Mouse (Mus musculus) hindbrain, embryonic 14.5 days (tissue): ENCODE results near the gene Bsn. TPM values are rescaled to one million over a fixed set of nuclear protein-coding genes. Genes with fewer than 3 reads are reported as not detected.

ENCODE experiments used
- ATAC-seq: fragments of 200-750 bp; cut with Nextera tagmentation; 2 replicates; pipeline ENCODE4 v1.8.0; 2017; ENCODE audit warnings: moderate number of reproducible peaks, mild to moderate bottlenecking, moderate TSS enrichment, moderate library complexity; ENCODE audit not compliant: low FRiP score
- DNase-seq: peaks from one replicate; pipeline ENCODE4 v3.0.0-alpha.2; 2015; ENCODE audit warnings: low spot score
- H3K27ac ChIP-seq: fragments of 300-500 bp; sonication (generic); 2 replicates; pipeline ENCODE4 v1.5.1; 2014; ENCODE audit warnings: mild to moderate bottlenecking, moderate library complexity
- H3K27me3 ChIP-seq: fragments of 300-500 bp; sonication (generic); 2 replicates; pipeline ENCODE4 v1.6.1; 2014; ENCODE audit warnings: mild to moderate bottlenecking, low read length, mixed read lengths; ENCODE audit not compliant: control insufficient read depth, insufficient read depth
- H3K36me3 ChIP-seq: fragments of 300-500 bp; sonication (generic); replicated peaks from 2 replicates; pipeline ENCODE4 v1.6.1; 2014; ENCODE audit not compliant: control insufficient read depth, insufficient read depth
- H3K4me1 ChIP-seq: fragments of 300-500 bp; sonication (generic); replicated peaks from 2 replicates; pipeline ENCODE4 v1.6.1; 2014; ENCODE audit warnings: antibody characterized with exemption, low read length, mixed read lengths; ENCODE audit not compliant: control insufficient read depth, insufficient read depth
- H3K4me2 ChIP-seq: fragments of 300-500 bp; sonication (generic); replicated peaks from 2 replicates; pipeline ENCODE4 v1.6.1; 2014; ENCODE audit warnings: mild to moderate bottlenecking, moderate library complexity
- H3K4me3 ChIP-seq: fragments of 300-500 bp; sonication (generic); replicated peaks from 2 replicates; pipeline ENCODE4 v1.5.1; 2014; ENCODE audit warnings: mild to moderate bottlenecking, low read length
- H3K9ac ChIP-seq: fragments of 300-500 bp; sonication (generic); 2 replicates; pipeline ENCODE4 v1.6.1; 2014
- H3K9me3 ChIP-seq: fragments of 300-500 bp; sonication (generic); 2 replicates; pipeline ENCODE4 v1.6.1; 2016; ENCODE audit warnings: low read length; ENCODE audit not compliant: control insufficient read depth
- WGBS: fragments of 180-500 bp; shearing (Covaris S2); extraction: QIAGEN DNeasy Blood & Tissue Kit; methylation state at CpG from one replicate; pipeline ENCODE4 v1.1.7; 2014; 5-methylcytosine and 5-hydroxymethylcytosine counted together
- microRNA-seq: library from miRNA; unstranded; fragments of <30 nt; microRNA quantifications from one replicate; pipeline ENCODE4, GENCODE M21; 2016
- polyA plus RNA-seq: library from polyadenylated mRNA; unstranded; fragments of >200 nt; fragmentation: Nextera tagmentation; extraction: Ambion mirVana; gene quantifications from 2 replicates; pipeline ENCODE4 v1.2.1, GENCODE M21; 2014

The Bsn gene
- polyA plus RNA-seq, 1 experiment from 2014 or later: 15.4 TPM

GRCm38 (mm10) chr9:108046582-108046981 lies 143.6 kb downstream of the Bsn start:
- ATAC-seq (no peak), DNase-seq (no peak)
- peaks cover 60% of the 10 kb centered on the region for H3K36me3 ChIP-seq

More at GRCm38 (mm10) chr9:108046582-108046981, 143.6 kb downstream of the Bsn start:
- no peak overlapping the region for H3K27ac ChIP-seq
- H3K4me1 ChIP-seq: peaks cover 8% of the 10 kb centered on the region
- H3K4me2 ChIP-seq: no peak overlapping the region
- no peaks in the 10 kb centered on the region for H3K27me3 ChIP-seq
- no peak overlapping the region for H3K4me3 ChIP-seq
- no peak overlapping the region for H3K9ac ChIP-seq
- WGBS: 88% methylated on average over 4 of the region's 4 CpGs
- no peaks in the 10 kb centered on the region for H3K9me3 ChIP-seq

Small RNAs within 50 kb of the gene (microRNA-seq; reads per million reads assigned to microRNA genes)
- gene Gm47303: not detected
- gene Mir7088: not detected

Other genes with a start within 250 kb of the Bsn start
- 8.4 and 8.6 TPM in 2 replicates for gene Traip, start 240.2 kb downstream of the Bsn start, polyA plus RNA-seq
- 5.5 and 8.7 TPM in 2 replicates for gene Uba7, start 214.9 kb downstream of the Bsn start, polyA plus RNA-seq
- 1.2 and 1.3 TPM in 2 replicates for gene Gm20661, start 207.3 kb downstream of the Bsn start, polyA plus RNA-seq
- gene Inka1, start 204.5 kb downstream of the Bsn start, polyA plus RNA-seq: 16.3 and 18.1 TPM in 2 replicates
- 2.2 and 3.4 TPM in 2 replicates for gene Cdhr4, start 197.9 kb downstream of the Bsn start, polyA plus RNA-seq
- 0.68 TPM in 1 of 2 replicates, not detected in the other for gene Gm20662, start 194.0 kb downstream of the Bsn start, polyA plus RNA-seq
- 55.4 and 60.7 TPM in 2 replicates for gene Ip6k1, start 187.9 kb downstream of the Bsn start, polyA plus RNA-seq
- 17.7 and 18.2 TPM in 2 replicates for gene Gmppb, start 141.1 kb downstream of the Bsn start, polyA plus RNA-seq
- gene Amigo3, start 137.2 kb downstream of the Bsn start, polyA plus RNA-seq: 2.4 and 2.9 TPM in 2 replicates
- gene Mst1, start 109.9 kb downstream of the Bsn start, polyA plus RNA-seq: not detected in 2 replicates
- gene Rnf123, start 107.0 kb downstream of the Bsn start, polyA plus RNA-seq: 49.9 and 50.9 TPM in 2 replicates
- gene Apeh, start 95.8 kb downstream of the Bsn start, polyA plus RNA-seq: 44.8 and 48.7 TPM in 2 replicates
- 76.7 and 83.0 TPM in 2 replicates for gene Dag1, start 73.6 kb upstream of the Bsn start, polyA plus RNA-seq
- 136 and 137 TPM in 2 replicates for gene Nicn1, start 100.0 kb upstream of the Bsn start, polyA plus RNA-seq
- 18.6 and 24.4 TPM in 2 replicates for gene Amt, start 106.5 kb upstream of the Bsn start, polyA plus RNA-seq
- 206 and 214 TPM in 2 replicates for gene Rhoa, start 115.7 kb upstream of the Bsn start, polyA plus RNA-seq
- 49.5 and 59.9 TPM in 2 replicates for gene Tcta, start 115.8 kb upstream of the Bsn start, polyA plus RNA-seq
- gene Gpx1, start 148.5 kb upstream of the Bsn start, polyA plus RNA-seq: 462 and 488 TPM in 2 replicates
- gene Usp4, start 157.5 kb upstream of the Bsn start, polyA plus RNA-seq: 127 TPM in 2 replicates
- 1.7 and 2.2 TPM in 2 replicates for gene 1700102P08Rik, start 202.4 kb upstream of the Bsn start, polyA plus RNA-seq
- gene Ccdc36, start 238.1 kb upstream of the Bsn start, polyA plus RNA-seq: 1.6 TPM in 2 replicates
- not detected in 2 replicates for gene BC048562, start 246.1 kb upstream of the Bsn start, polyA plus RNA-seq